Mouse (Mus musculus) lung, embryonic 15.5 days (tissue): Measurements from ENCODE around the gene Slc16a11. TPM values are rescaled to one million over a fixed set of nuclear protein-coding genes. Genes with fewer than 3 reads are reported as not detected.

Source experiments
- ATAC-seq: fragments of 200-750 bp; cut with Nextera tagmentation; 2 replicates; pipeline ENCODE4 v1.8.0; 2017; ENCODE audit warnings: moderate number of reproducible peaks, borderline replicate concordance; ENCODE audit not compliant: low FRiP score, low TSS enrichment; ENCODE audit errors: extremely low read depth
- H3K27ac ChIP-seq: fragments of 300-500 bp; sonication (generic); 2 replicates; pipeline ENCODE4 v1.5.1; 2015; ENCODE audit warnings: moderate library complexity, mild to moderate bottlenecking, inconsistent platforms
- H3K27me3 ChIP-seq: fragments of 300-500 bp; sonication (generic); 2 replicates; pipeline ENCODE4 v1.6.1; 2015; ENCODE audit warnings: inconsistent platforms
- H3K36me3 ChIP-seq: fragments of 300-500 bp; sonication (generic); 2 replicates; pipeline ENCODE4 v1.6.1; 2015; ENCODE audit warnings: inconsistent platforms
- H3K4me1 ChIP-seq: fragments of 300-500 bp; sonication (generic); 2 replicates; pipeline ENCODE4 v1.6.1; 2015; ENCODE audit warnings: inconsistent platforms
- H3K4me2 ChIP-seq: fragments of 300-500 bp; sonication (generic); 2 replicates; pipeline ENCODE4 v1.6.1; 2015; ENCODE audit warnings: inconsistent platforms, mild to moderate bottlenecking, moderate library complexity
- H3K4me3 ChIP-seq: fragments of 300-500 bp; sonication (generic); 2 replicates; pipeline ENCODE4 v1.5.1; 2015; ENCODE audit warnings: mild to moderate bottlenecking, inconsistent platforms
- H3K9ac ChIP-seq: fragments of 300-500 bp; sonication (generic); 2 replicates; pipeline ENCODE4 v1.6.1; 2015; ENCODE audit warnings: inconsistent platforms
- H3K9me3 ChIP-seq: fragments of 300-500 bp; sonication (generic); 2 replicates; pipeline ENCODE4 v1.6.1; 2016; ENCODE audit warnings: inconsistent platforms
- WGBS: fragments of 180-500 bp; shearing (Covaris S2); methylation state at CpG from one replicate; pipeline ENCODE4 v1.1.7; 2015; 5-methylcytosine and 5-hydroxymethylcytosine counted together
- polyA plus RNA-seq: library from polyadenylated mRNA; unstranded; fragments of >200 nt; fragmentation: Nextera tagmentation; extraction: Ambion mirVana; gene quantifications from 2 replicates; pipeline ENCODE4 v1.2.1, GENCODE M21; 2015

Gene Slc16a11
- polyA plus RNA-seq, 1 experiment from 2014 or later = 1.1 TPM

GRCm38 (mm10) chr11:70228828-70229227 lies 16.3 kb downstream of the Slc16a11 start:
- Histone ChIP-seq H3K4me3 (peak overlapping the region; percentile 41), H3K27me3 (peaks cover 44% of the 10 kb centered on the region), H3K9me3 (no peaks in the 10 kb centered on the region), H3K36me3 (no peaks in the 10 kb centered on the region), H3K4me2 (peak overlapping the region; percentile 60), H3K4me1 (peaks cover 50% of the 10 kb centered on the region), H3K27ac (peak overlapping the region; percentile 71), H3K9ac (peak overlapping the region; percentile 51)
- WGBS = 2% methylated on average over 19 of the region's 19 CpGs
- ATAC-seq = peak; percentile 37; the same call in 1 of the 2 replicates

- Histone ChIP-seq H3K27ac (peak within 1 kb of the TSS; percentile 79), H3K4me2 (peak within 1 kb of the TSS; percentile 60), H3K27me3 (peaks cover 44% of the 10 kb centered on the region), H3K36me3 (no peaks in the 10 kb centered on the region), H3K9me3 (no peaks in the 10 kb centered on the region), H3K4me1 (peaks cover 54% of the 10 kb centered on the region), H3K4me3 (peak within 1 kb of the TSS; percentile 41), H3K9ac (peak within 1 kb of the TSS; percentile 51)
- 2% methylated on average over 39 of the region's 39 CpGs for WGBS
- ATAC-seq = no peak
Observed at GRCm38 (mm10) chr11:70229260-70230010, 16.9 kb downstream of the Slc16a11 start, which contains the start of gene Bcl6b. Bcl6b (minus strand) TSS chr11:70229798.

GRCm38 (mm10) chr11:70230239-70230727 lies 17.7 kb downstream of the Slc16a11 start:
- Histone ChIP-seq H3K9me3 (no peaks in the 10 kb centered on the region), H3K27me3 (peaks cover 44% of the 10 kb centered on the region), H3K4me1 (peaks cover 56% of the 10 kb centered on the region), H3K36me3 (peaks cover 5% of the 10 kb centered on the region), H3K27ac (peak overlapping the region; percentile 79), H3K4me3 (peak overlapping the region; percentile 41), H3K9ac (no peak overlapping the region), H3K4me2 (peak overlapping the region; percentile 60)
- peak; percentile 46 for ATAC-seq
- WGBS = 2% methylated on average over 32 of the region's 32 CpGs

- no peaks in the 10 kb centered on the region for H3K9me3 ChIP-seq
- peak overlapping the region; percentile 69 for H3K4me2 ChIP-seq
- peaks cover 28% of the 10 kb centered on the region for H3K27me3 ChIP-seq
- ATAC-seq = 0 out of 2 replicates have a peak, but pooled peaks have one; percentile 5
- peaks cover 11% of the 10 kb centered on the region for H3K36me3 ChIP-seq
- peak overlapping the region; percentile 51 for H3K27ac ChIP-seq
- 6% methylated on average over 9 of the region's 10 CpGs for WGBS
- peaks cover 61% of the 10 kb centered on the region for H3K4me1 ChIP-seq
- H3K9ac ChIP-seq = peak overlapping the region; percentile 56
- peak overlapping the region; percentile 38 for H3K4me3 ChIP-seq
Observed at GRCm38 (mm10) chr11:70232546-70232945, 20.0 kb downstream of the Slc16a11 start.

- peak overlapping the region; percentile 56 for H3K9ac ChIP-seq
- peaks cover 56% of the 10 kb centered on the region for H3K4me1 ChIP-seq
- peak overlapping the region; percentile 38 for H3K4me3 ChIP-seq
- peaks cover 11% of the 10 kb centered on the region for H3K36me3 ChIP-seq
- no peak for ATAC-seq
- peaks cover 24% of the 10 kb centered on the region for H3K27me3 ChIP-seq
- peak overlapping the region; percentile 69 for H3K4me2 ChIP-seq
- H3K9me3 ChIP-seq = no peaks in the 10 kb centered on the region
- H3K27ac ChIP-seq = peak overlapping the region; percentile 51; the same call in 1 of the 2 replicates
- 36% methylated on average over 8 of the region's 8 CpGs for WGBS
Observed at GRCm38 (mm10) chr11:70233016-70233415, 20.5 kb downstream of the Slc16a11 start.

GRCm38 (mm10) chr11:70234037-70234436 lies 21.5 kb downstream of the Slc16a11 start:
- peak overlapping the region; percentile 69 for H3K4me2 ChIP-seq
- peaks cover 13% of the 10 kb centered on the region for H3K27me3 ChIP-seq
- H3K27ac ChIP-seq = peak overlapping the region; percentile 39; the same call in 1 of the 2 replicates
- no peaks in the 10 kb centered on the region for H3K9me3 ChIP-seq
- H3K36me3 ChIP-seq = peaks cover 11% of the 10 kb centered on the region
- H3K9ac ChIP-seq = peak overlapping the region; percentile 6; the same call in 1 of the 2 replicates
- 51% methylated on average over 5 of the region's 5 CpGs for WGBS
- H3K4me3 ChIP-seq = peak overlapping the region; percentile 38; the same call in 1 of the 2 replicates
- ATAC-seq = no peak
- H3K4me1 ChIP-seq = peaks cover 56% of the 10 kb centered on the region

GRCm38 (mm10) chr11:70234497-70234896 lies 21.9 kb downstream of the Slc16a11 start:
- H3K4me2 ChIP-seq = peak overlapping the region; percentile 69
- WGBS = 85% methylated on average over 8 of the region's 8 CpGs

GRCm38 (mm10) chr11:70235254-70235900 lies 22.8 kb downstream of the Slc16a11 start:
- Histone ChIP-seq H3K4me3 (0 out of 2 replicates have a peak overlapping the region, but pooled peaks have one; percentile 9), H3K4me2 (no peak overlapping the region)

More at GRCm38 (mm10) chr11:70234497-70234896, 21.9 kb downstream of the Slc16a11 start:
- Histone ChIP-seq H3K27ac (peak overlapping the region; percentile 39; the same call in 1 of the 2 replicates), H3K9me3 (no peaks in the 10 kb centered on the region), H3K27me3 (peaks cover 9% of the 10 kb centered on the region), H3K4me1 (peaks cover 51% of the 10 kb centered on the region), H3K36me3 (peaks cover 11% of the 10 kb centered on the region), H3K9ac (peak overlapping the region; percentile 6; the same call in 1 of the 2 replicates), H3K4me3 (peak overlapping the region; percentile 38; the same call in 1 of the 2 replicates)
- no peak for ATAC-seq

GRCm38 (mm10) chr11:70236717-70237116 lies 24.2 kb downstream of the Slc16a11 start:
- Histone ChIP-seq H3K4me2 (peak overlapping the region; percentile 84), H3K9me3 (no peaks in the 10 kb centered on the region), H3K36me3 (peaks cover 11% of the 10 kb centered on the region), H3K9ac (peak overlapping the region; percentile 88), H3K27ac (peak overlapping the region; percentile 94), H3K27me3 (no peaks in the 10 kb centered on the region), H3K4me1 (peaks cover 49% of the 10 kb centered on the region), H3K4me3 (peak overlapping the region; percentile 90)
- 8% methylated on average over 7 of the region's 7 CpGs for WGBS
- no peak for ATAC-seq

More at GRCm38 (mm10) chr11:70235254-70235900, 22.8 kb downstream of the Slc16a11 start:
- no peaks in the 10 kb centered on the region for H3K9me3 ChIP-seq
- no peak for ATAC-seq
- H3K4me1 ChIP-seq = peaks cover 49% of the 10 kb centered on the region
- H3K9ac ChIP-seq = no peak overlapping the region
- no peaks in the 10 kb centered on the region; the same call in 1 of the 2 replicates for H3K27me3 ChIP-seq
- 0 out of 2 replicates have a peak overlapping the region, but pooled peaks have one; percentile 94 for H3K27ac ChIP-seq
- 80% methylated on average over 12 of the region's 12 CpGs for WGBS
- H3K36me3 ChIP-seq = peaks cover 11% of the 10 kb centered on the region

GRCm38 (mm10) chr11:70237457-70238167 lies 25.1 kb downstream of the Slc16a11 start, which contains the start of gene 0610010K14Rik:
0610010K14Rik (minus strand) TSS chr11:70237914.
- under 1% methylated on average over 70 of the region's 70 CpGs for WGBS
- H3K9me3 ChIP-seq = no peaks in the 10 kb centered on the region
- H3K4me2 ChIP-seq = peak within 1 kb of the TSS; percentile 84
- peak; percentile 90 for ATAC-seq
- peaks cover 11% of the 10 kb centered on the region for H3K36me3 ChIP-seq
- peak within 1 kb of the TSS; percentile 90 for H3K4me3 ChIP-seq
- no peaks in the 10 kb centered on the region for H3K27me3 ChIP-seq
- H3K4me1 ChIP-seq = peaks cover 44% of the 10 kb centered on the region
- H3K9ac ChIP-seq = peak within 1 kb of the TSS; percentile 88
- peak within 1 kb of the TSS; percentile 94 for H3K27ac ChIP-seq
